Mouse (Mus musculus): Measurements from ENCODE around the gene Gdf15.

DNA sequence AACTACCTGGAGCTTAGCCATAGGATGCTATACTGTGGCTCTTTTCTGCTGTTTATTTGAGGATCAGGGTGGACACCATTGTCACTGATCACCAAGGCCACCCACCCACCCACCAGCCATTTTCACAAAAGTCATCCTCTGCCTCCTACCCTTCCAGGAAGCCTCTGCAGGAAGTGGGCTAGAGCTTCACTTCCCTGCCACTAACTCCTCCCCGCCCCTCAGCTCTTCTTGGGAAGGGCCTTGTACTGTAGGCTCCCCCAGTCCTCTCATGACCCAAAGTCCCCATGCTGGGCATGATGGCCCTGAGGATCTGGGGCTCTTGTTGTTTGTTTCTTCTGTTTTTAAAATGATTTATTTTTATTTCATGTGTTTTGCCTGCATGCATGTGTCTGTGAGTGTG is 43.1 kb upstream of the Gdf15 start:
- TF ChIP-seq CTCF (IDR thresholded peaks at IDR 0.05; ENCODE audit: low read depth, low read length) (no peak), GATA1 (IDR thresholded peaks at IDR 0.05; ENCODE audit: borderline replicate concordance, low read length) (no peak)

Data from G1E (cell line).